Mouse (Mus musculus) small intestine, adult 2 months (tissue): ENCODE results near the gene Mrpl20. TPM values are rescaled to one million over a fixed set of nuclear protein-coding genes. Genes with fewer than 3 reads are reported as not detected.

Source experiments
- H3K27ac ChIP-seq: fragments of 200-500 bp; 2 replicates; pipeline ENCODE4 v1.5.1; 2012; ENCODE audit warnings: low read depth, low read length, control low read depth, inconsistent platforms; ENCODE audit not compliant: insufficient read depth
- H3K27me3 ChIP-seq: fragments of 200-500 bp; 2 replicates; pipeline ENCODE4 v1.6.1; 2012; ENCODE audit warnings: mild to moderate bottlenecking, moderate library complexity, low read length, inconsistent platforms; ENCODE audit not compliant: control insufficient read depth, insufficient read depth
- H3K36me3 ChIP-seq: fragments of 200-500 bp; 2 replicates; pipeline ENCODE4 v1.6.1; 2012; ENCODE audit warnings: mild to moderate bottlenecking, low read length, control low read depth, inconsistent platforms; ENCODE audit not compliant: control insufficient read depth, insufficient read depth
- H3K4me1 ChIP-seq: fragments of 200-500 bp; 2 replicates; pipeline ENCODE4 v1.6.1; 2012; ENCODE audit warnings: low read length, inconsistent platforms, mixed read lengths; ENCODE audit not compliant: control insufficient read depth, insufficient read depth, insufficient read length
- H3K4me3 ChIP-seq: fragments of 200-500 bp; 2 replicates; pipeline ENCODE4 v1.5.1; 2012; ENCODE audit warnings: low read depth, mild to moderate bottlenecking, control low read depth, inconsistent platforms, low read length, moderate library complexity
- CTCF ChIP-seq: fragments of 200-500 bp; IDR thresholded peaks from 2 replicates; pipeline ENCODE4 v1.5.1; 2012; ENCODE audit warnings: low read depth, mild to moderate bottlenecking, control low read depth, inconsistent platforms, low read length, moderate library complexity, mixed read lengths; ENCODE audit not compliant: insufficient replicate concordance, insufficient read length; ENCODE audit errors: extremely low read depth
- POLR2A ChIP-seq: fragments of 200-500 bp; IDR thresholded peaks from 2 replicates; pipeline ENCODE4 v1.6.1; 2012; ENCODE audit warnings: low read depth, mild to moderate bottlenecking, control low read depth, inconsistent platforms, low read length, moderate library complexity
- WGBS: fragments of 180-500 bp; shearing (Covaris S2); methylation state at CpG from one replicate; pipeline ENCODE4 v1.1.7; 2018; 5-methylcytosine and 5-hydroxymethylcytosine counted together
- polyA plus RNA-seq: library from polyadenylated mRNA; depleted of rRNA; stranded (reverse); fragments of >200 nt; gene quantifications from 2 replicates; pipeline ENCODE4 v1.2.3, GENCODE M21; 2012; rRNA removed

Mrpl20 gene
- polyA plus RNA-seq, 1 experiment = 34.5 TPM

- Histone ChIP-seq H3K4me3 (no peak overlapping the region), H3K27me3 (no peaks in the 10 kb centered on the region), H3K4me1 (peaks cover 10% of the 10 kb centered on the region; the same call in 1 of the 2 replicates), H3K27ac (no peak overlapping the region), H3K36me3 (peaks cover 52% of the 10 kb centered on the region)
- 92% methylated on average over 12 of the region's 12 CpGs for WGBS
- TF ChIP-seq CTCF (no peak), POLR2A (no peak)
These were observed 53.4 kb downstream of the Mrpl20 start for GRCm38 (mm10) chr4:155856071-155856470.

DNA sequence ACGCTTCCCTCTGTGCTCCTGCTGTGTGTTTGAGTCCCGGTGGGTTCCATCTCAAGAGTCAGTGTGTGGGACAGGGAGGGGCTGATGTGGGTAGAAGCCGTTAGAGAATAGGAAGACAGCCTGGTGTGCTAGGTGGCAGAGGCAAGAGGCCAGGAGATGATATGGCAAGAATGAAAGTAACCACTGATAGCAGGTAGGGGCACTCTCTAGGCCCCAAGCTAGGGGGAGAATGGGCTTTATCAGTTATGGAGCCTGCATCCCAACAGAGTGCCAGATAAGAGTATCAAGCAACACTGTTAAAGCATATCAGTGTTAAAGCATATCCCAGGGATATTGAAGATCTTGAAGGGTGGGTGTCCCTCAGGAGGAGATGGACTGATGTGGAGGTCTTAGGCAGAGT, 54.2 kb downstream of the Mrpl20 start:
- Histone ChIP-seq H3K27ac (no peak overlapping the region), H3K4me3 (no peak overlapping the region), H3K36me3 (peaks cover 52% of the 10 kb centered on the region), H3K27me3 (no peaks in the 10 kb centered on the region), H3K4me1 (peaks cover 3% of the 10 kb centered on the region; the same call in 1 of the 2 replicates)
- TF ChIP-seq POLR2A = no peak
- TF ChIP-seq CTCF = no peak
- 88% methylated on average over 3 of the region's 3 CpGs for WGBS

DNA sequence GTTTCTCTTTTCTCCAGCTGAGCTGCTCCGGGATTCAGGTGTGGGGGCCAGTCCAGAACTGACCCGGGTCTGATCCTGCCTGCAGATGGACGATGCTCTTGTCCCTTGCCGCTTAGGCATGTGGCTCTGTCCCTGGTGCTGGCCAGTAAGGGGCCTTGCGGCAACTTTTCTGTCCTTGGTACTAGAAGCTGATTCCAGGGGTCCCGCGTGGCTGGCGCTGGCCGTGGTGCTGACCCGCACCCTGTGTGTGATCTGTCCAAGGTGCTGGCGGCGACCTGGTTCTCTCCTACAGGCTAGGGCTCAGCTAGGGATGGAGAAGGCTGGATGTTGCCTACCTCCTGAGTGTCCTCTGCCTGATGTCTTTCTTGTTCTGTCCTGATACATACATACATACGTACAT, 56.6 kb downstream of the Mrpl20 start:
- WGBS = 41% methylated on average over 13 of the region's 13 CpGs
- H3K4me3 ChIP-seq = no peak overlapping the region
- peaks cover 48% of the 10 kb centered on the region for H3K36me3 ChIP-seq
- H3K27ac ChIP-seq = no peak overlapping the region
- H3K27me3 ChIP-seq = no peaks in the 10 kb centered on the region
- no peaks in the 10 kb centered on the region for H3K4me1 ChIP-seq
- TF ChIP-seq CTCF (no peak), POLR2A (no peak)

Other genes starting within 250 kb of the Mrpl20 start
- gene Nadk, start 240.5 kb upstream of the Mrpl20 start, polyA plus RNA-seq = 76.8 and 135 TPM in 2 replicates
- gene Slc35e2, start 201.5 kb upstream of the Mrpl20 start, polyA plus RNA-seq = 14.2 and 20.1 TPM in 2 replicates
- 24.6 and 51.4 TPM in 2 replicates for gene Cdk11b, start 178.0 kb upstream of the Mrpl20 start, polyA plus RNA-seq
- gene Gm10563, start 157.5 kb upstream of the Mrpl20 start, polyA plus RNA-seq = not detected in 2 replicates
- gene Mmp23, start 149.5 kb upstream of the Mrpl20 start, polyA plus RNA-seq = 32.6 and 55.1 TPM in 2 replicates
- gene Mib2, start 133.7 kb upstream of the Mrpl20 start, polyA plus RNA-seq = 46.3 and 85.4 TPM in 2 replicates
- 12.5 and 24.0 TPM in 2 replicates for gene Fndc10, start 108.5 kb upstream of the Mrpl20 start, polyA plus RNA-seq
- gene Ssu72, start 98.1 kb upstream of the Mrpl20 start, polyA plus RNA-seq = 87.2 and 140 TPM in 2 replicates
- 0.53 and 0.80 TPM in 2 replicates for gene Tmem240, start 68.1 kb upstream of the Mrpl20 start, polyA plus RNA-seq
- 57.3 and 65.5 TPM in 2 replicates for gene Atad3a, start 41.8 kb upstream of the Mrpl20 start, polyA plus RNA-seq
- 18.5 and 125 TPM in 2 replicates for gene Vwa1, start 28.2 kb upstream of the Mrpl20 start, polyA plus RNA-seq
- 0.63 and 2.6 TPM in 2 replicates for gene Tmem88b, start 17.0 kb upstream of the Mrpl20 start, polyA plus RNA-seq
- not detected in 2 replicates for gene Ankrd65, start 12.4 kb upstream of the Mrpl20 start, polyA plus RNA-seq
- gene Ccnl2, start 9.6 kb downstream of the Mrpl20 start, polyA plus RNA-seq = 20.5 and 31.3 TPM in 2 replicates
- 113 and 159 TPM in 2 replicates for gene Aurkaip1, start 28.4 kb downstream of the Mrpl20 start, polyA plus RNA-seq
- 67.9 and 98.1 TPM in 2 replicates for gene Mxra8, start 36.8 kb downstream of the Mrpl20 start, polyA plus RNA-seq
- 111 and 153 TPM in 2 replicates for gene Dvl1, start 44.5 kb downstream of the Mrpl20 start, polyA plus RNA-seq
- 1.0 and 1.8 TPM in 2 replicates for gene Tas1r3, start 60.5 kb downstream of the Mrpl20 start, polyA plus RNA-seq
- 65.7 and 69.1 TPM in 2 replicates for gene Cptp, start 66.6 kb downstream of the Mrpl20 start, polyA plus RNA-seq
- gene Ints11, start 66.7 kb downstream of the Mrpl20 start, polyA plus RNA-seq = 15.0 and 26.0 TPM in 2 replicates
- gene Pusl1, start 88.9 kb downstream of the Mrpl20 start, polyA plus RNA-seq = 25.2 and 30.8 TPM in 2 replicates
- 11.1 and 15.9 TPM in 2 replicates for gene Acap3, start 88.9 kb downstream of the Mrpl20 start, polyA plus RNA-seq
- gene Ube2j2, start 141.0 kb downstream of the Mrpl20 start, polyA plus RNA-seq = 73.5 and 206 TPM in 2 replicates
- gene C1qtnf12, start 159.4 kb downstream of the Mrpl20 start, polyA plus RNA-seq = 47.8 and 186 TPM in 2 replicates
- gene B3galt6, start 189.8 kb downstream of the Mrpl20 start, polyA plus RNA-seq = 5.5 and 7.4 TPM in 2 replicates
- gene Sdf4, start 190.0 kb downstream of the Mrpl20 start, polyA plus RNA-seq = 44.0 and 80.5 TPM in 2 replicates
- gene Tnfrsf4, start 211.0 kb downstream of the Mrpl20 start, polyA plus RNA-seq = 2.1 and 6.3 TPM in 2 replicates
- 3.9 and 6.1 TPM in 2 replicates for gene Tnfrsf18, start 223.3 kb downstream of the Mrpl20 start, polyA plus RNA-seq